Mouse (Mus musculus) E14TG2a.4 (cell line): ENCODE measurements around the gene Hmcn2.

ENCODE experiments used
- H3K27me3 ChIP-seq: 2 replicates; pipeline ENCODE4 v1.6.1; 2014; ENCODE audit warnings: low read length, control low read depth; ENCODE audit not compliant: insufficient read depth
- H3K36me3 ChIP-seq: 2 replicates; pipeline ENCODE4 v1.6.1; 2014; ENCODE audit warnings: low read length, control low read depth; ENCODE audit not compliant: insufficient read depth
- H3K4me1 ChIP-seq: replicated peaks from 2 replicates; pipeline ENCODE4 v1.6.1; 2014; ENCODE audit warnings: low read depth, low read length, control low read depth
- H3K4me3 ChIP-seq: replicated peaks from 2 replicates; pipeline ENCODE4 v1.5.1; 2014; ENCODE audit warnings: mild to moderate bottlenecking, low read length
- H3K9me3 ChIP-seq: 2 replicates; pipeline ENCODE4 v1.6.1; 2014; ENCODE audit warnings: low read length, control low read depth
- CTCF ChIP-seq: conservative IDR thresholded peaks from 2 replicates; pipeline ENCODE4 v1.5.1; 2014; ENCODE audit warnings: low read length
- NANOG ChIP-seq: IDR thresholded peaks from 2 replicates; pipeline ENCODE4 v1.6.1; 2014; ENCODE audit warnings: borderline replicate concordance, low read length, mixed read lengths
- POU5F1 ChIP-seq: IDR thresholded peaks from 2 replicates; pipeline ENCODE4 v1.6.1; 2014; ENCODE audit warnings: low read length, borderline replicate concordance

Gene Hmcn2

DNA sequence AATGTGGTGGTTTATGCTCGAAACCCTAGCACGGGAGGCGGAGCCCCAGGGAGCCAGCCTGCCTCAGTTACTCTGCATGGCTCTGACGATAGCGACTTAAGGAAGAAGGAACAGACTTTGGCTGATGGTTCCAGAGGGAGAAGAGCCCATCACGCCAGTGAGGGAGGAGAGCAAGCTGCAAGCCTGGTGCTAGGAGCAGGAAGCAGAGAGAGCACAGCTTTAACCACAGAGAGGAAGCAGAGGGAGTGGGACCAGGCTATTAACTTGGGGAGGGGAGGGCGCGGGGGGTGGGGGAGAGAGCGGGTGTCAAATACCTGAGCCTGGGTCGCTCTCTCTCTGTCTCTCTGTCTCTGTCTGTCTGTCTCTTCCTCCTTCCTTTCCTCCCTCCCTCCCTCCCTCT, 102.8 kb downstream of the Hmcn2 start:
- Histone ChIP-seq H3K4me3 (0 out of 2 replicates have a peak overlapping the region, but pooled peaks have one; percentile 21), H3K9me3 (no peaks in the 10 kb centered on the region), H3K27me3 (peaks cover 47% of the 10 kb centered on the region), H3K36me3 (no peaks in the 10 kb centered on the region), H3K4me1 (peaks cover 55% of the 10 kb centered on the region)
- TF ChIP-seq POU5F1 (no peak), CTCF (no peak), NANOG (no peak)

GRCm38 (mm10) chr2:31418021-31418420, 103.8 kb downstream of the Hmcn2 start:
- Histone ChIP-seq H3K36me3 (no peaks in the 10 kb centered on the region), H3K4me1 (peaks cover 65% of the 10 kb centered on the region), H3K9me3 (no peaks in the 10 kb centered on the region), H3K4me3 (no peak overlapping the region), H3K27me3 (peaks cover 41% of the 10 kb centered on the region)
- TF ChIP-seq POU5F1 (no peak), CTCF (no peak), NANOG (no peak)

- TF ChIP-seq CTCF (no peak), POU5F1 (no peak), NANOG (no peak)
- no peaks in the 10 kb centered on the region for H3K36me3 ChIP-seq
- no peak overlapping the region for H3K4me3 ChIP-seq
- peaks cover 71% of the 10 kb centered on the region for H3K4me1 ChIP-seq
- peaks cover 41% of the 10 kb centered on the region for H3K27me3 ChIP-seq
- H3K9me3 ChIP-seq: no peaks in the 10 kb centered on the region
Measured at GRCm38 (mm10) chr2:31418571-31418970, 104.4 kb downstream of the Hmcn2 start.

- Histone ChIP-seq H3K4me3 (no peak overlapping the region), H3K9me3 (no peaks in the 10 kb centered on the region), H3K36me3 (no peaks in the 10 kb centered on the region), H3K4me1 (peaks cover 93% of the 10 kb centered on the region), H3K27me3 (peaks cover 43% of the 10 kb centered on the region)
- no peak for TF ChIP-seq POU5F1
- TF ChIP-seq CTCF: no peak; the same call in 1 of the 2 replicates
- no peak for TF ChIP-seq NANOG
Measured at GRCm38 (mm10) chr2:31420914-31421313, 106.7 kb downstream of the Hmcn2 start.

GRCm38 (mm10) chr2:31422576-31422975, 108.4 kb downstream of the Hmcn2 start:
- Histone ChIP-seq H3K4me1 (peaks cover 86% of the 10 kb centered on the region), H3K36me3 (no peaks in the 10 kb centered on the region)
- no peak for TF ChIP-seq POU5F1

GRCm38 (mm10) chr2:31431477-31431876, 117.3 kb downstream of the Hmcn2 start:
- no peaks in the 10 kb centered on the region for H3K9me3 ChIP-seq
- no peak for TF ChIP-seq NANOG
- no peak for TF ChIP-seq CTCF
- TF ChIP-seq POU5F1: no peak
- no peaks in the 10 kb centered on the region for H3K4me1 ChIP-seq
- no peak overlapping the region for H3K4me3 ChIP-seq
- H3K27me3 ChIP-seq: peaks cover 36% of the 10 kb centered on the region
- no peaks in the 10 kb centered on the region for H3K36me3 ChIP-seq

More at GRCm38 (mm10) chr2:31422576-31422975, 108.4 kb downstream of the Hmcn2 start:
- H3K9me3 ChIP-seq: no peaks in the 10 kb centered on the region
- H3K4me3 ChIP-seq: 0 out of 2 replicates have a peak overlapping the region, but pooled peaks have one; percentile 13
- H3K27me3 ChIP-seq: peaks cover 43% of the 10 kb centered on the region

GRCm38 (mm10) chr2:31434746-31435145, 120.5 kb downstream of the Hmcn2 start:
- Histone ChIP-seq H3K4me3 (no peak overlapping the region), H3K27me3 (peaks cover 10% of the 10 kb centered on the region; the same call in 1 of the 2 replicates), H3K36me3 (no peaks in the 10 kb centered on the region), H3K4me1 (no peaks in the 10 kb centered on the region), H3K9me3 (no peaks in the 10 kb centered on the region)
- TF ChIP-seq CTCF: no peak
- TF ChIP-seq POU5F1: no peak
- no peak for TF ChIP-seq NANOG

DNA sequence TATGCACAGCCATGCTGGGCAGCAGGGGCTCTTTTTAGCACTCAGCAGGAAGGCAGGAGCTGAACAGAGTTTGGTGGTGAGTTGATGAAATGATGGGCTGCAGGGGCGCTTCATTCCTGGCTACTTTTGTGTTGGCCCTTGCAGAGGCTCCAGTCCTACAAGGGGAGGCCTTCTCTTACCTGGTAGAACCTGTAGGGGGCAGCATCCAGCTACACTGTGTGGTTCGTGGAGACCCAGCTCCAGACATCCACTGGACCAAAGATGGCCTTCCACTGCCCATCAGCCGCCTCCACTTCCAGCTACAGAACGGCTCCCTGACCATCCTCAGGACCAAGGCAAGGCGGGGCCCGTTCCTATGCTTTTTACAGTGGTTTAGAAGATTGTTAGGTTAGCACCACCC, 121.4 kb downstream of the Hmcn2 start:
- H3K36me3 ChIP-seq: no peaks in the 10 kb centered on the region
- TF ChIP-seq NANOG (no peak), POU5F1 (no peak), CTCF (peak; percentile 63)
- H3K9me3 ChIP-seq: no peaks in the 10 kb centered on the region
- 0 out of 2 replicates have a peak, but pooled peaks cover 3% of the 10 kb centered on the region for H3K4me1 ChIP-seq
- H3K27me3 ChIP-seq: peaks cover 4% of the 10 kb centered on the region; the same call in 1 of the 2 replicates
- no peak overlapping the region for H3K4me3 ChIP-seq
